Mouse (Mus musculus): ENCODE measurements around the gene Samd14.

DNA sequence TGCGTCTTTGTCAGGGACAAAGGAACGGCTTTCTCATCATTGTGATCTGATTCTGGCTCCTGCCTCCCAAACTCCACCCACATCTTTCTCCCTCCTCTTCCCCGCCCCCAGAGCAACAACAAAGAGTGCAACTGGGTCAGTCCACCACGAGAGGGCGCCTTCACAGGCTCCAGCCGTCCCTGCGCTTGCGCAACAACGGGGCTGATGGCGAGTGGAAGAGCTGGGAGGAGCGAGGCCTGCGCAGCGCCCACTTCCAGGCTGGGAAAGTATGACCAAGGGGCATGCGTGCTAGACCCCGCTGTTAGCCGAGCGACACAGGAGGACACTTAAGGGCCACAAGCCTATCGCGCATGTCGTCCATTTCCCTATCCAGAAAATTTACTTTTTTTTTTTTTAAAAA is 30.7 kb upstream of the Samd14 start:
- no peak for TF ChIP-seq GATA1 (IDR thresholded peaks at IDR 0.05; ENCODE audit: borderline replicate concordance, low read length)
- no peak for TF ChIP-seq FLI1 (IDR thresholded peaks at IDR 0.05; ENCODE audit: low read length)
